Mouse (Mus musculus): ENCODE data around the gene Hacd2. TPM values are rescaled to one million over a fixed set of nuclear protein-coding genes. Genes with fewer than 3 reads are reported as not detected.

Hacd2 gene
- polyA plus RNA-seq, 1 experiment from 2014 or later = 89.1 TPM

Other genes starting within 250 kb of the Hacd2 start
- gene Adcy5, start 132.4 kb downstream of the Hacd2 start, polyA plus RNA-seq (2015; fragmentation: Nextera tagmentation; extraction: Ambion mirVana) = 1.5 and 1.6 TPM in 2 replicates

Measured in lung, embryonic 15.5 days (tissue).